Mouse (Mus musculus): Measurements from ENCODE around the gene Plrg1.

- TF ChIP-seq TAL1 (IDR thresholded peaks at IDR 0.05; ENCODE audit: low read length) (no peak), GATA1 (IDR thresholded peaks at IDR 0.05; ENCODE audit: low read length) (no peak)
Observed at GRCm38 (mm10) chr3:83011565-83011964, 43.8 kb upstream of the Plrg1 start.
